Mouse (Mus musculus): ENCODE results near the gene Bbc3. TPM values are rescaled to one million over a fixed set of nuclear protein-coding genes. Genes with fewer than 3 reads are reported as not detected.
"Not testable (repeated sequence)": the region's sequence is repeated elsewhere in the genome, so short reads cannot be mapped to it uniquely, and the experiment has no call there.

The Bbc3 gene
- total and polyA plus RNA-seq, 3 experiments: 23.2 to 61.7 (median 23.3) TPM

DNA sequence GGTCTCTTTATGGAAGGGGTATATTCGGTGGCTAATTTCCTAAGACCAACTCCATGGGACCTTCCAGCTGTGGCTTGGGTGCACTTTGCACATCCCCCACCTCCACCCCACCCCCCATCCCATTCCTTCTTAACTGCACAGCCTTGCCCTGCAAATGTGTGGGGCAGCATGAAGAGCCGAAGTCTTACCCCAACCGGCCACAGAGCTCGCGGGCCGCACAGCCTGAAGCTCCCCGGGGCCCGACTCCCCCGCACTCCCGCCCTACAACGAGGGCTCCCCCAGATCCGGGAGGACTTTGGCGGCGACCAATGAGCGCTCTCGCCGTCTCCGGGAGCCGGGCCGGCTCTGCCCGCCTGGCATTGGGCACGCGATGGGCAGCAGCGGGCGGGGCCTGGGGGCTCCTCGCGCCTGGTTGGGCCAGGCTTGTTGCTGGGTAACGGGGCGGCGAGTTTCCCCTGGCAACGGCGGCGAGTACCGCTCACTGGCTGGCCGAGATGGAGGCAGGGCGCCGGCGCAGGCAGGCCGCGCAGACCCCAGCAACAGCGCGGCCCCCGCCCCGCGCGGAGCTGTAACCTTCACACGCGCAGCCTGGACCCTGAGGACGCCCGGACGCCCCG lies 8.7 kb upstream of the Bbc3 start:
- Histone ChIP-seq H3K79me2 (replicated peaks; ENCODE audit: control insufficient read depth, extremely low read depth, insufficient read depth, poor library complexity, severe bottlenecking) (no peaks in the 10 kb centered on the region), H3K4me2 (ENCODE audit: insufficient read depth, low read depth, poor library complexity, severe bottlenecking) (peak overlapping the region; percentile 3; the same call in 1 of the 2 replicates), H3K9me3 (replicated peaks; ENCODE audit: low read length) (no peaks in the 10 kb centered on the region), H3K27me3 (replicated peaks) (no peaks in the 10 kb centered on the region), H3K27ac (ENCODE audit: insufficient read depth, low read depth) (no peak overlapping the region), H3K9ac (ENCODE audit: insufficient read depth, low read depth) (no peak overlapping the region), H3K4me1 (ENCODE audit: control insufficient read depth in 1 of 2, insufficient read depth in 2 of 2) (peaks cover 16 to 31% of the 10 kb centered on the region in 2 experiments), H3K4me3 (replicated peaks in 1 of 3; ENCODE audit: low read depth in 2 of 3, low read length in 2 of 3, poor library complexity in 1 of 3) (no peak overlapping the region), H3K36me3 (replicated peaks in 1 of 2; ENCODE audit: control insufficient read depth in 1 of 2, insufficient read depth in 1 of 2, low read length in 1 of 2) (no peaks in the 10 kb centered on the region)
- dilution Hi-C loops (cut with MboI; ENCODE audit: extremely low pct_ligation_motif_present, extremely low pct_unique_long_range_greater_than_20kb, low sequenced_read_pairs): no loop called here
- DNase-seq (ENCODE audit: extremely low read depth): no peak
- TF ChIP-seq TBP (conservative IDR thresholded peaks at IDR 0.05; ENCODE audit: low read depth, low read length) (no peak), CTCF (conservative IDR thresholded peaks at IDR 0.05 in 1 of 2, IDR thresholded peaks at IDR 0.05 in 1 of 2; ENCODE audit: low read depth in 2 of 2, low read length in 2 of 2) (no peak), SMC3 (IDR thresholded peaks at IDR 0.05; ENCODE audit: low read depth, low read length) (no peak), ETS1 (conservative IDR thresholded peaks at IDR 0.05; ENCODE audit: low read depth, low read length) (no peak), IRF4 (IDR thresholded peaks at IDR 0.05; ENCODE audit: low read depth, low read length) (no peak), MXI1 (IDR thresholded peaks at IDR 0.05; ENCODE audit: low read depth, low read length) (peak; percentile 81), MAZ (IDR thresholded peaks at IDR 0.05; ENCODE audit: low read depth, low read length) (no peak), CHD1 (IDR thresholded peaks at IDR 0.05; ENCODE audit: low read depth, low read length) (no peak), NRF1 (IDR thresholded peaks at IDR 0.05; ENCODE audit: low read depth, low read length) (peak; percentile 71), PAX5 (IDR thresholded peaks at IDR 0.05; ENCODE audit: low read length) (no peak), MAFK (IDR thresholded peaks at IDR 0.05; ENCODE audit: insufficient replicate concordance, low read length) (no peak), UBTF (IDR thresholded peaks at IDR 0.05; ENCODE audit: low read depth, low read length) (no peak), NELFE (IDR thresholded peaks at IDR 0.05; ENCODE audit: low read depth, low read length) (no peak), ZNF384 (IDR thresholded peaks at IDR 0.05; ENCODE audit: low read depth, low read length) (no peak), ELF1 (IDR thresholded peaks at IDR 0.05; ENCODE audit: low read depth, low read length) (no peak), JUN (IDR thresholded peaks at IDR 0.05; ENCODE audit: insufficient read depth, low read depth, low read length) (no peak), POLR2AphosphoS2 (IDR thresholded peaks at IDR 0.05; ENCODE audit: low read depth, low read length) (no peak), ZMIZ1 (IDR thresholded peaks at IDR 0.05; ENCODE audit: low read depth, low read length) (no peak), TCF12 (IDR thresholded peaks at IDR 0.05; ENCODE audit: low read depth, low read length) (no peak), USF1 (IDR thresholded peaks at IDR 0.05; ENCODE audit: low read depth, low read length) (no peak), CHD2 (IDR thresholded peaks at IDR 0.05; ENCODE audit: low read length) (0 out of 2 replicates have a peak, but pooled peaks have one; percentile 39)
- in situ Hi-C loops (cut with MboI; ENCODE audit: low pct_ligation_motif_present, low pct_unique_long_range_greater_than_20kb, low sequenced_read_pairs): no loop called here

DNA sequence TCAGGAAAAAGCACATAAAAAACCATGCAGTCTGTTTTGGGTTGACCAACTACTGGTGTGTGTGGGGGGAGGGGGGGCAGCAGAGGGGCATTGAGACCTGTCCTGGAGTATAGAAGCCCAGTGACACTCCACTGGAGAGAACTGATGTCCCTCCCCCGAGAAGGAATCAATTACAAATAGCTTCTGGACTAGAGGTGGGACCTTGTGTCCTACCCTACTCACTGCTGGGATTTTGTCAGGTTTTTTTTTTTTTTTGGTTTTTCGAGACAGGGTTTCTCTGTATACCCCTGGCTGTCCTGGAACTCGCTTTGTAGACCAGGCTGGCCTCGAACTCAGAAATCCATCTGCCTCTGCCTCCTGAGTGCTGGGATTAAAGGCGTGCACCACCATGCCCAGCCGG lies 1.1 kb upstream of the Bbc3 start:
- H3K4me3 ChIP-seq (replicated peaks in 1 of 3; ENCODE audit: low read depth in 2 of 3, low read length in 2 of 3, poor library complexity in 1 of 3); in situ Hi-C loops (cut with MboI; ENCODE audit: low pct_ligation_motif_present, low pct_unique_long_range_greater_than_20kb, low sequenced_read_pairs); H3K9me3 ChIP-seq (replicated peaks; ENCODE audit: low read length); H3K4me2 ChIP-seq (ENCODE audit: insufficient read depth, low read depth, poor library complexity, severe bottlenecking); dilution Hi-C loops (cut with MboI; ENCODE audit: extremely low pct_ligation_motif_present, extremely low pct_unique_long_range_greater_than_20kb, low sequenced_read_pairs); H3K36me3 ChIP-seq (replicated peaks in 1 of 2; ENCODE audit: control insufficient read depth in 1 of 2, insufficient read depth in 1 of 2, low read length in 1 of 2); H3K27me3 ChIP-seq (replicated peaks); DNase-seq (ENCODE audit: extremely low read depth): not testable (repeated sequence)
- Histone ChIP-seq H3K79me2 (replicated peaks; ENCODE audit: control insufficient read depth, extremely low read depth, insufficient read depth, poor library complexity, severe bottlenecking) (peaks cover 25% of the 10 kb centered on the region), H3K9ac (ENCODE audit: insufficient read depth, low read depth) (0 out of 2 replicates have a peak overlapping the region, but pooled peaks have one; percentile 27), H3K4me1 (ENCODE audit: control insufficient read depth in 1 of 2, insufficient read depth in 2 of 2) (peaks cover 5 to 37% of the 10 kb centered on the region in 2 experiments; a peak in 3 of 4 replicates), H3K27ac (ENCODE audit: insufficient read depth, low read depth) (peak overlapping the region; percentile 99; the same call in 1 of the 2 replicates)

Measured in CH12.LX (cell line).